Mouse (Mus musculus): ENCODE data around the gene Uhrf1. TPM values are rescaled to one million over a fixed set of nuclear protein-coding genes. Genes with fewer than 3 reads are reported as not detected.

Gene Uhrf1
- total and polyA plus RNA-seq, 3 experiments, result 115 to 201 (median 133) TPM

GRCm38 (mm10) chr17:56265011-56265410 is 38.1 kb upstream of the Uhrf1 start:
- DNase-seq (ENCODE audit: low read depth, low spot score), result no peak

GRCm38 (mm10) chr17:56265869-56266268 is 37.3 kb upstream of the Uhrf1 start:
- peaks cover 0 to 18% of the 10 kb centered on the region in 2 experiments; a peak in 2 of 4 replicates for H3K4me1 ChIP-seq (ENCODE audit: control insufficient read depth in 1 of 2, insufficient read depth in 2 of 2, low read length in 2 of 2)

More at GRCm38 (mm10) chr17:56265011-56265410, 38.1 kb upstream of the Uhrf1 start:
- no peak overlapping the region for H3K4me3 ChIP-seq (ENCODE audit: control insufficient read depth in 1 of 2, insufficient read depth in 1 of 2, low read depth in 2 of 2, low read length in 2 of 2)
- no peak for TF ChIP-seq TAL1 (IDR thresholded peaks at IDR 0.05; ENCODE audit: low read length)
- 0 out of 2 replicates have a peak, but pooled peaks have one; percentile 33 for TF ChIP-seq POLR2AphosphoS2 (IDR thresholded peaks at IDR 0.05; ENCODE audit: low read length)
- no peaks in the 10 kb centered on the region for H3K9me3 ChIP-seq (replicated peaks; ENCODE audit: insufficient read depth, low read length)
- no peaks in the 10 kb centered on the region for H3K27me3 ChIP-seq (ENCODE audit: control insufficient read depth in 1 of 2, insufficient read depth in 2 of 2, low read length in 2 of 2)
- peaks cover 19% of the 10 kb centered on the region for H3K79me2 ChIP-seq (ENCODE audit: control insufficient read depth, insufficient read depth, low read length, poor library complexity)
- H3K9ac ChIP-seq (ENCODE audit: control insufficient read depth, low read depth, low read length, poor library complexity, severe bottlenecking), result no peak overlapping the region
- no peak overlapping the region for H3K27ac ChIP-seq (ENCODE audit: control insufficient read depth, low read depth, low read length)
- H3K36me3 ChIP-seq (ENCODE audit: control insufficient read depth in 1 of 2, insufficient read depth in 2 of 2, low read length in 2 of 2), result peaks cover 0 to 13% of the 10 kb centered on the region in 2 experiments; a peak in 3 of 4 replicates
- H3K4me1 ChIP-seq (ENCODE audit: control insufficient read depth in 1 of 2, insufficient read depth in 2 of 2, low read length in 2 of 2), result peaks cover 0 to 25% of the 10 kb centered on the region in 2 experiments; a peak in 2 of 4 replicates

GRCm38 (mm10) chr17:56266271-56266670 is 36.9 kb upstream of the Uhrf1 start:
- Histone ChIP-seq H3K27ac (ENCODE audit: control insufficient read depth, low read depth, low read length) (no peak overlapping the region; the same call in 1 of the 2 replicates), H3K27me3 (ENCODE audit: control insufficient read depth in 1 of 2, insufficient read depth in 2 of 2, low read length in 2 of 2) (no peaks in the 10 kb centered on the region), H3K9ac (ENCODE audit: control insufficient read depth, low read depth, low read length, poor library complexity, severe bottlenecking) (no peak overlapping the region), H3K36me3 (ENCODE audit: control insufficient read depth in 1 of 2, insufficient read depth in 2 of 2, low read length in 2 of 2) (peaks cover 0 to 7% of the 10 kb centered on the region in 2 experiments; a peak in 2 of 4 replicates), H3K9me3 (replicated peaks; ENCODE audit: insufficient read depth, low read length) (no peaks in the 10 kb centered on the region), H3K79me2 (ENCODE audit: control insufficient read depth, insufficient read depth, low read length, poor library complexity) (peaks cover 7% of the 10 kb centered on the region), H3K4me3 (ENCODE audit: control insufficient read depth in 1 of 2, insufficient read depth in 1 of 2, low read depth in 2 of 2, low read length in 2 of 2) (no peak overlapping the region), H3K4me1 (ENCODE audit: control insufficient read depth in 1 of 2, insufficient read depth in 2 of 2, low read length in 2 of 2) (peaks cover 0 to 14% of the 10 kb centered on the region in 2 experiments; a peak in 2 of 4 replicates)
- TF ChIP-seq MXI1 (IDR thresholded peaks at IDR 0.05; ENCODE audit: low read depth, low read length) (no peak), UBTF (IDR thresholded peaks at IDR 0.05; ENCODE audit: borderline replicate concordance, insufficient read depth, low read depth, low read length) (no peak), MAFK (IDR thresholded peaks at IDR 0.05; ENCODE audit: borderline replicate concordance, low read depth, low read length) (no peak), ZC3H11A (IDR thresholded peaks at IDR 0.05; ENCODE audit: low read depth, low read length) (no peak), CHD1 (IDR thresholded peaks at IDR 0.05; ENCODE audit: low read depth, low read length) (no peak), HCFC1 (IDR thresholded peaks at IDR 0.05; ENCODE audit: low read depth, low read length) (no peak), ZMIZ1 (IDR thresholded peaks at IDR 0.05; ENCODE audit: low read depth, low read length) (no peak), ZNF384 (IDR thresholded peaks at IDR 0.05; ENCODE audit: low read depth, low read length) (no peak), ETS1 (IDR thresholded peaks at IDR 0.05; ENCODE audit: low read depth, low read length) (no peak), USF2 (IDR thresholded peaks at IDR 0.05; ENCODE audit: borderline replicate concordance in 1 of 2, insufficient read depth in 1 of 2, low read depth in 1 of 2, low read length in 2 of 2) (no peak), SMC3 (IDR thresholded peaks at IDR 0.05; ENCODE audit: low read depth, low read length) (no peak), MAX (IDR thresholded peaks at IDR 0.05; ENCODE audit: low read length) (no peak)
- no peak for DNase-seq (ENCODE audit: low read depth, low spot score)

More at GRCm38 (mm10) chr17:56265869-56266268, 37.3 kb upstream of the Uhrf1 start:
- no peak for TF ChIP-seq NRF1 (IDR thresholded peaks at IDR 0.05; ENCODE audit: insufficient read depth, low read depth, low read length, poor library complexity, severe bottlenecking)
- 0 out of 4 replicates have a peak, but pooled peaks of 1 of the 2 experiments have one; percentile 25 for TF ChIP-seq POLR2A (IDR thresholded peaks at IDR 0.05; ENCODE audit: control insufficient read depth in 1 of 2, insufficient read depth in 1 of 2, low read depth in 1 of 2, low read length in 2 of 2, poor library complexity in 1 of 2)
- no peak overlapping the region; the same call in 1 of the 2 replicates for H3K27ac ChIP-seq (ENCODE audit: control insufficient read depth, low read depth, low read length)
- peaks cover 11% of the 10 kb centered on the region for H3K79me2 ChIP-seq (ENCODE audit: control insufficient read depth, insufficient read depth, low read length, poor library complexity)
- no peak overlapping the region for H3K9ac ChIP-seq (ENCODE audit: control insufficient read depth, low read depth, low read length, poor library complexity, severe bottlenecking)
- H3K27me3 ChIP-seq (ENCODE audit: control insufficient read depth in 1 of 2, insufficient read depth in 2 of 2, low read length in 2 of 2), result no peaks in the 10 kb centered on the region
- H3K36me3 ChIP-seq (ENCODE audit: control insufficient read depth in 1 of 2, insufficient read depth in 2 of 2, low read length in 2 of 2), result peaks cover 0 to 7% of the 10 kb centered on the region in 2 experiments; a peak in 2 of 4 replicates
- H3K4me3 ChIP-seq (ENCODE audit: control insufficient read depth in 1 of 2, insufficient read depth in 1 of 2, low read depth in 2 of 2, low read length in 2 of 2), result no peak overlapping the region
- no peaks in the 10 kb centered on the region for H3K9me3 ChIP-seq (replicated peaks; ENCODE audit: insufficient read depth, low read length)
- DNase-seq (ENCODE audit: low read depth, low spot score), result peak; percentile 50
